Mouse (Mus musculus) ES-E14 (cell line): Measurements from ENCODE around the gene Urgcp. TPM values are rescaled to one million over a fixed set of nuclear protein-coding genes. Genes with fewer than 3 reads are reported as not detected.
A peak's percentile ranks its signal among the peaks of the same experiment; 100 is the strongest.

Source experiments
- DNase-seq: peaks from one replicate; pipeline ENCODE4 v3.0.0-alpha.2; 2013; ENCODE audit warnings: low read depth, low spot score
- H3K27ac ChIP-seq: 2 replicates; pipeline ENCODE4 v1.5.1; 2012; ENCODE audit warnings: low read depth, mild to moderate bottlenecking, low read length, moderate library complexity, mixed read lengths; ENCODE audit not compliant: poor library complexity, insufficient read depth, severe bottlenecking
- H3K36me3 ChIP-seq: 2 replicates; pipeline ENCODE4 v1.6.1; 2012; ENCODE audit warnings: mild to moderate bottlenecking, low read length, moderate library complexity, mixed read lengths; ENCODE audit not compliant: control insufficient read depth, poor library complexity, insufficient read depth, severe bottlenecking
- H3K4me1 ChIP-seq, 2 experiments: fragments of 150-350 bp in 1 of 2; sonication (generic) in 1 of 2; 2 replicates each; pipeline ENCODE4 v1.6.1; 2012; ENCODE audit warnings: low read length in 2 of 2, mild to moderate bottlenecking in 1 of 2, mixed read lengths in 1 of 2; ENCODE audit not compliant: control insufficient read depth in 2 of 2, insufficient read depth in 2 of 2, poor library complexity in 1 of 2
- H3K4me3 ChIP-seq, 2 experiments: fragments of 150-350 bp in 1 of 2; sonication (generic) in 1 of 2; 2 replicates each; pipeline ENCODE4 v1.5.1; 2012; ENCODE audit warnings: low read length in 2 of 2, low read depth in 1 of 2, mild to moderate bottlenecking in 1 of 2, mixed read lengths in 1 of 2; ENCODE audit not compliant: insufficient read depth in 1 of 2, poor library complexity in 1 of 2, severe bottlenecking in 1 of 2
- H3K9ac ChIP-seq: 2 replicates; pipeline ENCODE4 v1.6.1; 2012; ENCODE audit warnings: low read depth, mild to moderate bottlenecking, low read length, mixed read lengths; ENCODE audit not compliant: poor library complexity, insufficient read depth, severe bottlenecking
- H3K9me3 ChIP-seq: fragments of 150-350 bp; sonication (generic); 2 replicates; pipeline ENCODE4 v1.6.1; 2012; ENCODE audit warnings: low read depth, mild to moderate bottlenecking, low read length; ENCODE audit not compliant: control insufficient read depth, insufficient read depth
- CHD2 ChIP-seq: IDR thresholded peaks from 2 replicates; pipeline ENCODE4 v1.6.1; 2014; ENCODE audit warnings: mild to moderate bottlenecking, low read depth, low read length, inconsistent platforms
- HCFC1 ChIP-seq: IDR thresholded peaks from 2 replicates; pipeline ENCODE4 v1.6.1; 2012; ENCODE audit warnings: low read length, inconsistent platforms, borderline replicate concordance; ENCODE audit not compliant: insufficient read depth
- MAFK ChIP-seq: IDR thresholded peaks from 2 replicates; pipeline ENCODE4 v1.6.1; 2014; ENCODE audit warnings: mild to moderate bottlenecking, low read depth, low read length, inconsistent platforms; ENCODE audit not compliant: insufficient read depth
- ZC3H11A ChIP-seq: IDR thresholded peaks from 2 replicates; pipeline ENCODE4 v1.6.1; 2012; ENCODE audit warnings: low read depth, mild to moderate bottlenecking, inconsistent platforms, low read length, borderline replicate concordance
- ZNF384 ChIP-seq: IDR thresholded peaks from 2 replicates; pipeline ENCODE4 v1.6.1; 2012; ENCODE audit warnings: low read depth, low read length, inconsistent platforms
- in situ Hi-C, 2 experiments: fragments of 600-800 bp; cut with MboI; formaldehyde crosslinking; loops; one replicate each; pipeline ENCODE4 v1.15.1; 2025; ENCODE audit warnings: low sequenced_read_pairs in 2 of 2, inconsistent platforms in 1 of 2; ENCODE audit not compliant: unreplicated experiment in 2 of 2
- total RNA-seq: library from RNA; depleted of rRNA; stranded (reverse); fragments of 300-350 nt; gene quantifications from 2 replicates; pipeline ENCODE4 v1.2.3, GENCODE M21; 2012

Gene Urgcp
- total RNA-seq, 1 experiment: 10.3 TPM

GRCm38 (mm10) chr11:5789071-5789753 lies 27.0 kb upstream of the Urgcp start:
- in situ Hi-C loops: no loop called here
- peaks cover 30% of the 10 kb centered on the region for H3K36me3 ChIP-seq
- TF ChIP-seq MAFK (no peak), CHD2 (no peak)
- peak overlapping the region; percentile 81 for H3K9ac ChIP-seq
- DNase-seq: no peak
- peak overlapping the region; percentile 80 to 99 for H3K4me3 ChIP-seq
- no peak overlapping the region for H3K27ac ChIP-seq
- H3K4me1 ChIP-seq: peaks cover 0 to 5% of the 10 kb centered on the region in 2 experiments; a peak in 1 of 4 replicates
- H3K9me3 ChIP-seq: no peaks in the 10 kb centered on the region

GRCm38 (mm10) chr11:5788056-5789014 lies 26.2 kb upstream of the Urgcp start, which contains the start of gene Dbnl:
TSS of gene Dbnl (plus strand) at chr11:5788488.
- Histone ChIP-seq H3K9me3 (no peaks in the 10 kb centered on the region), H3K36me3 (peaks cover 21% of the 10 kb centered on the region), H3K27ac (peak within 1 kb of the TSS; percentile 66), H3K4me3 (peak within 1 kb of the TSS; percentile 80 to 99), H3K9ac (peak within 1 kb of the TSS; percentile 91), H3K4me1 (peaks cover 0 to 5% of the 10 kb centered on the region in 2 experiments; a peak in 1 of 4 replicates)
- DNase-seq: peak; percentile 95
- in situ Hi-C loops: no loop called here
- TF ChIP-seq ZC3H11A (no peak), HCFC1 (peak; percentile 25; the same call in 1 of the 2 replicates)

- Histone ChIP-seq H3K4me1 (peaks cover 0 to 5% of the 10 kb centered on the region in 2 experiments; a peak in 1 of 4 replicates), H3K27ac (peak overlapping the region; percentile 66), H3K4me3 (peak overlapping the region; percentile 80 to 99), H3K9ac (peak overlapping the region; percentile 91), H3K9me3 (no peaks in the 10 kb centered on the region), H3K36me3 (peaks cover 16% of the 10 kb centered on the region)
- in situ Hi-C loops: no loop called here
- no peak for TF ChIP-seq HCFC1
- TF ChIP-seq CHD2: no peak
- TF ChIP-seq MAFK: no peak
- TF ChIP-seq ZC3H11A: no peak
- TF ChIP-seq ZNF384: no peak
- no peak for DNase-seq
Measured at GRCm38 (mm10) chr11:5787671-5788055, 25.5 kb upstream of the Urgcp start.

GRCm38 (mm10) chr11:5785732-5786131 lies 23.6 kb upstream of the Urgcp start:
- H3K27ac ChIP-seq: no peak overlapping the region
- no peaks in the 10 kb centered on the region for H3K9me3 ChIP-seq
- H3K9ac ChIP-seq: no peak overlapping the region
- peaks cover 0 to 5% of the 10 kb centered on the region in 2 experiments; a peak in 1 of 4 replicates for H3K4me1 ChIP-seq
- H3K36me3 ChIP-seq: peaks cover 5% of the 10 kb centered on the region; the same call in 1 of the 2 replicates
- in situ Hi-C loops: no loop called here
- TF ChIP-seq ZNF384 (no peak), HCFC1 (no peak), ZC3H11A (no peak), MAFK (no peak), CHD2 (no peak)
- no peak for DNase-seq
- H3K4me3 ChIP-seq: no peak overlapping the region
